Mouse (Mus musculus) forebrain, postnatal 0 days (tissue): Measurements from ENCODE around the gene Mrln. TPM values are rescaled to one million over a fixed set of nuclear protein-coding genes. Genes with fewer than 3 reads are reported as not detected.

Experiments used
- ATAC-seq: fragments of 200-750 bp; cut with Nextera tagmentation; 2 replicates; pipeline ENCODE4 v1.8.0; 2017; ENCODE audit warnings: mild to moderate bottlenecking, moderate library complexity
- DNase-seq: peaks from one replicate; pipeline ENCODE4 v3.0.0-alpha.2; 2015
- H3K27ac ChIP-seq: fragments of 300-500 bp; sonication (generic); 2 replicates; pipeline ENCODE4 v1.5.1; 2014; ENCODE audit warnings: low read depth, mild to moderate bottlenecking, antibody characterized with exemption, low read length, moderate library complexity, mixed read lengths
- H3K27me3 ChIP-seq: fragments of 300-500 bp; sonication (generic); 2 replicates; pipeline ENCODE4 v1.6.1; 2014; ENCODE audit warnings: mild to moderate bottlenecking, low read length, mixed read lengths; ENCODE audit not compliant: insufficient read depth
- H3K36me3 ChIP-seq: fragments of 300-500 bp; sonication (generic); 2 replicates; pipeline ENCODE4 v1.6.1; 2014; ENCODE audit warnings: mild to moderate bottlenecking, moderate library complexity; ENCODE audit not compliant: insufficient read depth
- H3K4me1 ChIP-seq: fragments of 300-500 bp; sonication (generic); 2 replicates; pipeline ENCODE4 v1.6.1; 2014; ENCODE audit warnings: antibody characterized with exemption; ENCODE audit not compliant: insufficient read depth
- H3K4me2 ChIP-seq: fragments of 300-500 bp; sonication (generic); 2 replicates; pipeline ENCODE4 v1.6.1; 2014; ENCODE audit warnings: low read depth, mild to moderate bottlenecking, moderate library complexity
- H3K4me3 ChIP-seq: fragments of 300-500 bp; sonication (generic); 2 replicates; pipeline ENCODE4 v1.5.1; 2014; ENCODE audit warnings: low read depth, low read length, mixed read lengths
- H3K9ac ChIP-seq: fragments of 300-500 bp; sonication (generic); 2 replicates; pipeline ENCODE4 v1.6.1; 2014; ENCODE audit warnings: mild to moderate bottlenecking
- H3K9me3 ChIP-seq: fragments of 300-500 bp; sonication (generic); 2 replicates; pipeline ENCODE4 v1.6.1; 2016; ENCODE audit warnings: low read length
- CTCF ChIP-seq: sonication (generic); IDR thresholded peaks from 2 replicates; pipeline ENCODE4 v1.5.1; 2016; ENCODE audit warnings: antibody characterized with exemption, control low read depth, low read depth
- WGBS: fragments of 180-500 bp; shearing (Covaris S2); extraction: QIAGEN DNeasy Blood & Tissue Kit; methylation state at CpG from one replicate; pipeline ENCODE4 v1.1.7; 2014; 5-methylcytosine and 5-hydroxymethylcytosine counted together
- polyA plus RNA-seq: library from polyadenylated mRNA; unstranded; fragments of >200 nt; fragmentation: Nextera tagmentation; extraction: Ambion mirVana; gene quantifications from 2 replicates; pipeline ENCODE4 v1.2.1, GENCODE M21; 2015
- total RNA-seq: library from RNA; depleted of rRNA; stranded (reverse); fragments of >200 nt; gene quantifications from 2 replicates; pipeline ENCODE4 v1.2.3, GENCODE M21; 2014; rRNA removed

The Mrln gene
- total RNA-seq, result 1.00 and 5.1 TPM in 2 replicates
- polyA plus RNA-seq, result 1.1 and 2.7 TPM in 2 replicates

GRCm38 (mm10) chr10:70204505-70205399 is at the start of gene Mrln:
Mrln (plus strand) TSS chr10:70204664.
- H3K9me3 ChIP-seq, result no peaks in the 10 kb centered on the region
- no peaks in the 10 kb centered on the region for H3K36me3 ChIP-seq
- DNase-seq, result no peak
- no peaks in the 10 kb centered on the region for H3K4me1 ChIP-seq
- no peak within 1 kb of the TSS for H3K4me3 ChIP-seq
- no peak for ATAC-seq
- WGBS, result 37% methylated on average over 17 of the region's 17 CpGs
- no peak for TF ChIP-seq CTCF
- no peak within 1 kb of the TSS for H3K27ac ChIP-seq
- H3K27me3 ChIP-seq, result no peaks in the 10 kb centered on the region
- no peak within 1 kb of the TSS for H3K9ac ChIP-seq
- no peak within 1 kb of the TSS for H3K4me2 ChIP-seq

- ATAC-seq, result no peak
- Histone ChIP-seq H3K9ac (no peak overlapping the region), H3K4me3 (no peak overlapping the region), H3K27ac (no peak overlapping the region), H3K4me1 (no peaks in the 10 kb centered on the region), H3K27me3 (no peaks in the 10 kb centered on the region), H3K4me2 (no peak overlapping the region), H3K9me3 (no peaks in the 10 kb centered on the region), H3K36me3 (peaks cover 25% of the 10 kb centered on the region)
- TF ChIP-seq CTCF, result peak; percentile 43
- WGBS, result 68% methylated on average over 3 of the region's 3 CpGs
- no peak for DNase-seq
Observed at GRCm38 (mm10) chr10:70156431-70157165, 47.9 kb upstream of the Mrln start.

- DNase-seq (no peak), ATAC-seq (no peak)
- no peaks in the 10 kb centered on the region for H3K9me3 ChIP-seq
- WGBS, result 69% methylated on average over 12 of the region's 12 CpGs
- peaks cover 21% of the 10 kb centered on the region for H3K36me3 ChIP-seq
- H3K4me1 ChIP-seq, result no peaks in the 10 kb centered on the region
- H3K4me3 ChIP-seq, result no peak overlapping the region
- H3K27ac ChIP-seq, result no peak overlapping the region
- no peak overlapping the region for H3K9ac ChIP-seq
- no peak for TF ChIP-seq CTCF
- no peak overlapping the region for H3K4me2 ChIP-seq
- no peaks in the 10 kb centered on the region for H3K27me3 ChIP-seq
Observed at GRCm38 (mm10) chr10:70159651-70160320, 44.7 kb upstream of the Mrln start.

- Histone ChIP-seq H3K4me1 (no peaks in the 10 kb centered on the region), H3K4me2 (no peak overlapping the region), H3K4me3 (no peak overlapping the region), H3K36me3 (peaks cover 11% of the 10 kb centered on the region), H3K9ac (no peak overlapping the region), H3K27ac (no peak overlapping the region), H3K27me3 (no peaks in the 10 kb centered on the region), H3K9me3 (no peaks in the 10 kb centered on the region)
- TF ChIP-seq CTCF, result no peak
- DNase-seq (no peak), ATAC-seq (no peak)
- WGBS, result 94% methylated on average over 12 of the region's 12 CpGs
Observed at GRCm38 (mm10) chr10:70160811-70161210, 43.7 kb upstream of the Mrln start.

- H3K9ac ChIP-seq, result no peak overlapping the region
- H3K27me3 ChIP-seq, result no peaks in the 10 kb centered on the region
- no peak overlapping the region for H3K4me3 ChIP-seq
- H3K36me3 ChIP-seq, result peaks cover 5% of the 10 kb centered on the region; the same call in 1 of the 2 replicates
- H3K27ac ChIP-seq, result no peak overlapping the region
- H3K4me2 ChIP-seq, result no peak overlapping the region
- 92% methylated on average over 14 of the region's 14 CpGs for WGBS
- ATAC-seq (no peak), DNase-seq (no peak)
- H3K9me3 ChIP-seq, result no peaks in the 10 kb centered on the region
- TF ChIP-seq CTCF, result no peak
- no peaks in the 10 kb centered on the region for H3K4me1 ChIP-seq
Observed at GRCm38 (mm10) chr10:70161504-70161903, 43.0 kb upstream of the Mrln start.

GRCm38 (mm10) chr10:70163681-70164080 is 40.8 kb upstream of the Mrln start:
- DNase-seq (no peak), ATAC-seq (0 out of 2 replicates have a peak, but pooled peaks have one; percentile 10)
- Histone ChIP-seq H3K27ac (no peak overlapping the region), H3K4me2 (no peak overlapping the region), H3K36me3 (peaks cover 15% of the 10 kb centered on the region), H3K9me3 (no peaks in the 10 kb centered on the region), H3K9ac (no peak overlapping the region), H3K4me3 (no peak overlapping the region), H3K4me1 (no peaks in the 10 kb centered on the region), H3K27me3 (no peaks in the 10 kb centered on the region)
- no peak for TF ChIP-seq CTCF
- 59% methylated on average over 5 of the region's 5 CpGs for WGBS
